ENCODE assay signal across 8 mouse cellular contexts in the genomic region with DNA sequence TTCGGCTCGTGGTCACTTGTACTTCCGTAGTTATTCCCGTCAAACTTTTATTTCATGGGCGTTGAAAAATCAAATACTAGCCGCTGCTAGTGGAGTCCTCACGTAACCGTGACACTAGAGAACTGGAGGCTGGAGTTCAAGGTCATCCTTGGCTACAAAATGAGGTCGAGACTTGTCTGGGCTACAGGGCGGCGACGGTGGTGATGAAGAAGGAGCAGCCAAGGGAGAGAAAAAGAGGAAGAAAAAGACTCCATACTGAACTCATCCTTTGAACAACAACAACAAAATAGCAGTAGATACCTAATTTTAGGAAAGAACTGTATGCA. TPM values are rescaled to one million over a fixed set of nuclear protein-coding genes. Genes with fewer than 3 reads are reported as not detected.
DNase-seq lines count a peak whose midpoint lies in the region; ATAC-seq lines count a peak whose summit lies in the region.

No protein-coding gene starts in this region.

- ATAC-seq in lung, embryonic 15.5 days (ENCODE audit: borderline replicate concordance, extremely low read depth, low FRiP score, low TSS enrichment) = no peak
- no peak for ATAC-seq in embryonic facial prominence, embryonic 12.5 days (ENCODE audit: insufficient number of reproducible peaks, insufficient read depth, low FRiP score, low TSS enrichment)
- no peak; the same call in 1 of the 2 replicates for ATAC-seq in hindbrain, embryonic 14.5 days (ENCODE audit: low FRiP score)

- H3K36me3 ChIP-seq in lung, embryonic 15.5 days = peaks cover 4% of the 10 kb centered on the region; the same call in 1 of the 2 replicates
- H3K36me3 ChIP-seq in embryonic facial prominence, embryonic 12.5 days = peaks cover 6% of the 10 kb centered on the region; the same call in 1 of the 2 replicates
- peaks cover 4% of the 10 kb centered on the region for H3K36me3 ChIP-seq in hindbrain, embryonic 14.5 days (replicated peaks; ENCODE audit: control insufficient read depth, insufficient read depth)
- H3K36me3 ChIP-seq in midbrain, embryonic 10.5 days = peaks cover 21% of the 10 kb centered on the region

- H3K9me3 ChIP-seq in lung, embryonic 15.5 days = no peaks in the 10 kb centered on the region
- H3K9me3 ChIP-seq in embryonic facial prominence, embryonic 12.5 days = no peaks in the 10 kb centered on the region
- no peaks in the 10 kb centered on the region for H3K9me3 ChIP-seq in hindbrain, embryonic 14.5 days (ENCODE audit: control insufficient read depth, low read length)
- no peaks in the 10 kb centered on the region for H3K9me3 ChIP-seq in midbrain, embryonic 10.5 days (replicated peaks)

- peak overlapping the region; percentile 65 for H3K4me2 ChIP-seq in lung, embryonic 15.5 days
- H3K4me2 ChIP-seq in embryonic facial prominence, embryonic 12.5 days (replicated peaks) = peak overlapping the region; percentile 74
- H3K4me2 ChIP-seq in hindbrain, embryonic 14.5 days (replicated peaks) = peak overlapping the region; percentile 78

- no peaks in the 10 kb centered on the region for H3K27me3 ChIP-seq in lung, embryonic 15.5 days
- no peaks in the 10 kb centered on the region for H3K27me3 ChIP-seq in embryonic facial prominence, embryonic 12.5 days
- H3K27me3 ChIP-seq in hindbrain, embryonic 14.5 days (ENCODE audit: control insufficient read depth, insufficient read depth, low read length) = no peaks in the 10 kb centered on the region
- H3K27me3 ChIP-seq in midbrain, embryonic 10.5 days (ENCODE audit: low read depth, poor library complexity, severe bottlenecking) = peaks cover 10% of the 10 kb centered on the region

- H3K27ac ChIP-seq in lung, embryonic 15.5 days = peak overlapping the region; percentile 99
- H3K27ac ChIP-seq in embryonic facial prominence, embryonic 12.5 days = peak overlapping the region; percentile 99
- peak overlapping the region; percentile 98 for H3K27ac ChIP-seq in hindbrain, embryonic 14.5 days
- peak overlapping the region; percentile 99 for H3K27ac ChIP-seq in midbrain, embryonic 10.5 days (replicated peaks)

- WGBS in lung, embryonic 15.5 days = 1% methylated on average over 12 of the region's 12 CpGs
- WGBS in embryonic facial prominence, embryonic 12.5 days = 2% methylated on average over 12 of the region's 12 CpGs
- WGBS in hindbrain, embryonic 14.5 days = 1% methylated on average over 12 of the region's 12 CpGs
- WGBS in midbrain, embryonic 10.5 days = 2% methylated on average over 12 of the region's 12 CpGs

- DNase-seq in lung, postnatal 36 days = no peak
- DNase-seq in hindbrain, embryonic 14.5 days (ENCODE audit: low spot score) = no peak
- DNase-seq in midbrain, embryonic 10.5 days (ENCODE audit: low spot score) = no peak
- no peak for DNase-seq in MN1 (ENCODE audit: low spot score)
- DNase-seq in left cerebral cortex, adult 8-10 months (ENCODE audit: low spot score in 2 of 2) = no peak
- DNase-seq in ovary, postnatal 14 days (ENCODE audit: low spot score) = no peak

- H3K4me1 ChIP-seq in lung, embryonic 15.5 days = peaks cover 16% of the 10 kb centered on the region
- H3K4me1 ChIP-seq in embryonic facial prominence, embryonic 12.5 days = peaks cover 10% of the 10 kb centered on the region; the same call in 1 of the 2 replicates
- peaks cover 18% of the 10 kb centered on the region for H3K4me1 ChIP-seq in hindbrain, embryonic 14.5 days (replicated peaks; ENCODE audit: control insufficient read depth, insufficient read depth, low read length)
- peaks cover 25% of the 10 kb centered on the region for H3K4me1 ChIP-seq in midbrain, embryonic 10.5 days

- peak overlapping the region; percentile 100 for H3K9ac ChIP-seq in lung, embryonic 15.5 days
- H3K9ac ChIP-seq in embryonic facial prominence, embryonic 12.5 days = peak overlapping the region; percentile 99
- H3K9ac ChIP-seq in hindbrain, embryonic 14.5 days = peak overlapping the region; percentile 99

- H3K4me3 ChIP-seq in lung, embryonic 15.5 days = peak overlapping the region; percentile 99
- H3K4me3 ChIP-seq in embryonic facial prominence, embryonic 12.5 days = peak overlapping the region; percentile 95
- H3K4me3 ChIP-seq in hindbrain, embryonic 14.5 days (replicated peaks; ENCODE audit: low read length) = peak overlapping the region; percentile 95
- peak overlapping the region; percentile 72 for H3K4me3 ChIP-seq in midbrain, embryonic 10.5 days

RNA-seq across cellular contexts. Expression of a gene that starts 0.7 kb away (rescaled TPM):
- polyA plus RNA-seq in lung, embryonic 15.5 days (2015; fragmentation: Nextera tagmentation; extraction: Ambion mirVana) = 34.2 and 39.0 TPM in 2 replicates
- polyA plus RNA-seq in embryonic facial prominence, embryonic 12.5 days (2016; fragmentation: Nextera tagmentation; extraction: Ambion mirVana) = 43.1 and 44.6 TPM in 2 replicates
- 42.9 and 44.3 TPM in 2 replicates for polyA plus RNA-seq in hindbrain, embryonic 14.5 days (2014; fragmentation: Nextera tagmentation; extraction: Ambion mirVana)
- 29.1 and 30.4 TPM in 2 replicates for polyA plus RNA-seq in midbrain, embryonic 10.5 days (2016; fragmentation: Nextera tagmentation; extraction: Ambion mirVana)
- total RNA-seq in left cerebral cortex, adult 8-10 months (2022) = 10 to 100 TPM; 77.1 to 85.4 (median 79.4) TPM
